Comparison of ENCODE assay signal across 22 mouse cellular contexts in the genomic region with DNA sequence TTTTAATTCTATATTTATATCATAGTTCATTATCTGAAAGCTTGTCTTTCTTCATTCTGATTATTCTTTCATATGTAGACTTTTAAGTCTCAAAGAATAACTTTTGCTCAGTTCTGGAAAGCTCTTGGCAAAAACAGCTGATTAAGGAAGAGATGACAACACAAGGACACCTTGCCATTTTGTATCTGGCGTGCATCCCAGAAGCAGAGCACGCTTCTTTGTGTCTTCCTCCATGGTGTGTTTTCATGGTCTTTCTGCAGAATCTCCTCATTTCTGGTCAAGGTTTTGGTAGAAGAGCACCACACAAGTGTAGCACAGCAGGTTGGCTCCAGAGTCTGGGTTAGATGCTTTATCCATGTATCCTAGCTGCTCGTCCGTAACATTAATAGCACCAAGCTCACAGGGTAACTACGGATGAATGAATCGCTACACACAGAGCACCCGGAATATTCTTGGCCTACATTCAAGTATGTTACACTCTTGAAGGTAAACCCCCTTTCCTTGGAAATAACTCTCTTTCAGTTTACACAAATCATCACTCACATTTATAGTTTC.
DNase-seq lines count a peak whose midpoint lies in the region; ATAC-seq and TF ChIP-seq lines count a peak whose summit lies in the region.
"Had no signal": no experiment of that assay in that cellular context is flagged by ENCODE, and none has a peak within 500 bp of the region (broad histone marks: within the 10 kb centered on the region; RNA-seq: fewer than 3 reads in every experiment).

No protein-coding gene starts in this region.

- no peaks in the 10 kb centered on the region for H3K4me1 ChIP-seq in forebrain, postnatal 0 days (ENCODE audit: insufficient read depth)
- H3K4me1 ChIP-seq in forebrain, embryonic 11.5 days (replicated peaks; ENCODE audit: control insufficient read depth, insufficient read depth, low read length) = no peaks in the 10 kb centered on the region
- no peaks in the 10 kb centered on the region for H3K4me1 ChIP-seq in kidney, embryonic 16.5 days (ENCODE audit: insufficient read depth, low read length)
- H3K4me1 ChIP-seq in kidney, embryonic 15.5 days = 0 out of 2 replicates have a peak, but pooled peaks cover 2% of the 10 kb centered on the region
- H3K4me1 ChIP-seq: embryonic facial prominence, embryonic 12.5 days; hindbrain, embryonic 12.5 days; midbrain, embryonic 15.5 days had no signal

- peak; percentile 13 for DNase-seq in forebrain, postnatal 0 days
- DNase-seq in forebrain, embryonic 11.5 days (ENCODE audit: low spot score) = no peak
- DNase-seq in adrenal gland, postnatal 10 days = peak; percentile 56
- DNase-seq in kidney, postnatal 36 days = peak; percentile 21 to 22
- DNase-seq in thymus, postnatal 0 days (ENCODE audit: low spot score) = no peak
- DNase-seq: cerebellum, adult 8-10 months; heart, postnatal 14 days; liver; lung, postnatal 14 days; right cerebral cortex, postnatal 14 days; spleen, adult 18-20 months; thymus, postnatal 4 days had no signal

- no peaks in the 10 kb centered on the region for H3K27me3 ChIP-seq in forebrain, postnatal 0 days (ENCODE audit: insufficient read depth, low read length)
- H3K27me3 ChIP-seq in forebrain, embryonic 11.5 days (ENCODE audit: control insufficient read depth, insufficient read depth, low read length) = no peaks in the 10 kb centered on the region
- no peaks in the 10 kb centered on the region for H3K27me3 ChIP-seq in kidney, embryonic 16.5 days (ENCODE audit: insufficient read depth, low read length)
- no peaks in the 10 kb centered on the region for H3K27me3 ChIP-seq in kidney, embryonic 15.5 days
- H3K27me3 ChIP-seq: CH12.LX; embryonic facial prominence, embryonic 12.5 days; hindbrain, embryonic 12.5 days; midbrain, embryonic 15.5 days; neural tube, embryonic 15.5 days had no signal

- no peak overlapping the region for H3K9ac ChIP-seq in forebrain, postnatal 0 days
- H3K9ac ChIP-seq in forebrain, embryonic 11.5 days (ENCODE audit: low read length) = no peak overlapping the region
- H3K9ac ChIP-seq in kidney, embryonic 16.5 days (replicated peaks; ENCODE audit: low read length) = no peak overlapping the region
- no peak overlapping the region for H3K9ac ChIP-seq in kidney, embryonic 15.5 days
- H3K9ac ChIP-seq: embryonic facial prominence, embryonic 12.5 days; hindbrain, embryonic 12.5 days; midbrain, embryonic 15.5 days; neural tube, embryonic 15.5 days had no signal

- no peaks in the 10 kb centered on the region for H3K9me3 ChIP-seq in forebrain, postnatal 0 days (ENCODE audit: low read length)
- no peaks in the 10 kb centered on the region for H3K9me3 ChIP-seq in forebrain, embryonic 11.5 days (ENCODE audit: control insufficient read depth, low read length)
- no peaks in the 10 kb centered on the region for H3K9me3 ChIP-seq in kidney, embryonic 16.5 days (ENCODE audit: low read length)
- no peaks in the 10 kb centered on the region for H3K9me3 ChIP-seq in kidney, embryonic 15.5 days (replicated peaks)
- H3K9me3 ChIP-seq: embryonic facial prominence, embryonic 12.5 days; hindbrain, embryonic 12.5 days; midbrain, embryonic 15.5 days; neural tube, embryonic 15.5 days had no signal

- WGBS in forebrain, postnatal 0 days = 60% methylated on average over 7 of the region's 7 CpGs
- 90% methylated on average over 7 of the region's 7 CpGs for WGBS in forebrain, embryonic 11.5 days
- 77% methylated on average over 7 of the region's 7 CpGs for WGBS in kidney, embryonic 16.5 days
- WGBS in kidney, embryonic 15.5 days = 72% methylated on average over 7 of the region's 7 CpGs

- no peak for ATAC-seq in forebrain, postnatal 0 days
- ATAC-seq in forebrain, embryonic 11.5 days (replicated peaks; ENCODE audit: low FRiP score) = no peak
- 0 out of 2 replicates have a peak, but pooled peaks have one; percentile 70 for ATAC-seq in kidney, embryonic 16.5 days (ENCODE audit: low FRiP score, low TSS enrichment)
- ATAC-seq in kidney, embryonic 15.5 days (replicated peaks; ENCODE audit: low FRiP score) = no peak
- ATAC-seq: forebrain, embryonic 16.5 days; midbrain, embryonic 15.5 days had no signal

- TF ChIP-seq CTCF in forebrain, postnatal 0 days (IDR thresholded peaks at IDR 0.05; ENCODE audit: low read depth) = no peak

- no peaks in the 10 kb centered on the region for H3K36me3 ChIP-seq in forebrain, postnatal 0 days (ENCODE audit: insufficient read depth)
- no peaks in the 10 kb centered on the region for H3K36me3 ChIP-seq in forebrain, embryonic 11.5 days (ENCODE audit: control insufficient read depth, insufficient read depth, low read length)
- no peaks in the 10 kb centered on the region for H3K36me3 ChIP-seq in kidney, embryonic 16.5 days (ENCODE audit: insufficient read depth, low read length)
- no peaks in the 10 kb centered on the region for H3K36me3 ChIP-seq in kidney, embryonic 15.5 days
- H3K36me3 ChIP-seq: embryonic facial prominence, embryonic 12.5 days; hindbrain, embryonic 12.5 days; midbrain, embryonic 15.5 days; neural tube, embryonic 15.5 days had no signal

- no peak overlapping the region for H3K4me2 ChIP-seq in forebrain, postnatal 0 days (ENCODE audit: low read depth)
- H3K4me2 ChIP-seq in forebrain, embryonic 11.5 days (ENCODE audit: low read depth, low read length, severe bottlenecking) = no peak overlapping the region
- no peak overlapping the region for H3K4me2 ChIP-seq in kidney, embryonic 16.5 days (replicated peaks; ENCODE audit: low read depth, low read length)
- no peak overlapping the region for H3K4me2 ChIP-seq in kidney, embryonic 15.5 days
- H3K4me2 ChIP-seq: embryonic facial prominence, embryonic 12.5 days; heart, embryonic 11.5 days; hindbrain, embryonic 12.5 days; midbrain, embryonic 15.5 days; neural tube, embryonic 15.5 days had no signal

- no peak overlapping the region for H3K27ac ChIP-seq in forebrain, postnatal 0 days (ENCODE audit: low read depth, low read length)
- H3K27ac ChIP-seq in forebrain, embryonic 11.5 days (ENCODE audit: low read depth, low read length) = no peak overlapping the region
- no peak overlapping the region for H3K27ac ChIP-seq in kidney, embryonic 16.5 days (ENCODE audit: low read length)
- no peak overlapping the region for H3K27ac ChIP-seq in kidney, embryonic 15.5 days
- H3K27ac ChIP-seq: embryonic facial prominence, embryonic 12.5 days; hindbrain, embryonic 12.5 days; midbrain, embryonic 15.5 days; neural tube, embryonic 15.5 days had no signal

- no peak overlapping the region for H3K4me3 ChIP-seq in forebrain, postnatal 0 days (ENCODE audit: low read depth, low read length)
- H3K4me3 ChIP-seq in forebrain, embryonic 11.5 days (ENCODE audit: low read depth, low read length) = no peak overlapping the region
- no peak overlapping the region for H3K4me3 ChIP-seq in kidney, embryonic 16.5 days (ENCODE audit: low read length)
- H3K4me3 ChIP-seq in kidney, embryonic 15.5 days (replicated peaks) = no peak overlapping the region
- H3K4me3 ChIP-seq: embryonic facial prominence, embryonic 12.5 days; erythroblast, embryonic 14.5 days; hindbrain, embryonic 12.5 days; midbrain, embryonic 15.5 days; neural tube, embryonic 15.5 days had no signal

Comparison
In these comparisons a context has a peak if more than half of its experiments do, and no peak if none do; other contexts are left out.
1. DNase-seq: peak in forebrain, postnatal 0 days (single experiment), adrenal gland, postnatal 10 days (single experiment) and kidney, postnatal 36 days (2 of 2); none in forebrain, embryonic 11.5 days (single experiment) and thymus, postnatal 0 days (single experiment).